Mouse (Mus musculus): ENCODE results near the gene Hal. TPM values are rescaled to one million over a fixed set of nuclear protein-coding genes. Genes with fewer than 3 reads are reported as not detected.

The Hal gene
- under 1 TPM; 0.12 to 0.16 TPM for total RNA-seq (2021)
- long read RNA-seq, experiment 1, full-length matches to known transcripts = 3 of 6 reads
- long read RNA-seq, experiment 1, partial matches to known transcripts = 2 of 6 reads
- long read RNA-seq, experiment 1, other reads (novel, unspliced or antisense) = 1 of 6 reads
- long read RNA-seq, experiment 2 = 0 reads

DNA sequence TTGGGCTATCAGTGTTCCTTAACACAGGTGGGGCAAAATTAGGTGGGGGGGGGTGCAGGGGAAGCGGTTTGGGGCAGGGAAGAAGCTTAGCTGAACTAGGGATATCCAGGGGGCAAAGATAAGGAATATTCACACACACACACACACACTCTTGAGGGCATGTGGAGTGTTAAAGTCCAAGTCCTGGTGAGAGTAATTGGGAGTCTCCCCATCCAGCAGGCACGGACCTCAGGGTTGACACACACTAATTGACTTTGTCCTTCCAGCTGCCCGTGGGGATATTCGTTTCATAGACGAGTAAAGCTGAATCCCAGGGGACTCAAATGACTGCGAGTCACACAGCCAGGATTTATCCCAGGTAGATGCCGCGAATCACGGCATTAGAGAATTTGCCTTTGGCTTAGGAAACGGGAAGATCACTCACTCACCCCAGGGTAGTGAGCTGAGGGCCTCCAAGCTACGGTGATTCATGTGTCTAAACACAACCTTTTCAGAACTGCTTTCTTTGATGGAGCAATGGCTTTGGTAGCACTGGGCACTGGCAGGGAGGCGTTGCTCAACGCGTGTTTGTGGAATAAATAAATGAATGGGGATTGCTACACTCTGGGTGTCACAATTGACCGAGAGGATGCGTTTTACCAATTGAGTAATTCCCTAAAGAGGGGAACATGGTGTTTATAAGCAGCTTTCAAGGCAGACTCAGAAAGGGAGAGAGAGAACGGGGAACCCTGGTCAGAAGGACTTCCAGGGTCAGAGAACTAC lies at the start of gene Hal:
Hal (plus strand) TSS at position 703 of the 762 bp plus-strand sequence.
- DNase-seq (ENCODE audit: low spot score in 2 of 2) = no peak

DNA sequence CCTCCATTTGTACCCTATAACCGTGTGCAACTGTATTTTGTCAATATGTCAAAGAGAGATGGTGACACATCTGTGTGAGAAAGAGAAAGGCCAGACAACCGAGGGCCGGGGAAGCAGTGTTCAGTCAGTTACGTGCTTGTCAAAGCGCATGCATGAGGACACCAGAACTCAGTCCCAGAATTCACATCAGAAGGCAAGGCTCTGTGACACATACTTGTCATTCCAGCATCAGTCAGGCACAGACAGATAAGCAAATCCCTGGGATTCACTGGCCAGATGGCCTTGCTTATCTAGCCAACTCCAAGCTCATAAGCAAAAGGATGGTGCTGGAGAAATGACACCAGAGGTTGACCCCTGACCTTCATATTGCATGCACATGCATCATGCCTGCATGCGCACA lies 47.1 kb upstream of the Hal start:
- no peak for DNase-seq (ENCODE audit: low spot score in 2 of 2)

DNA sequence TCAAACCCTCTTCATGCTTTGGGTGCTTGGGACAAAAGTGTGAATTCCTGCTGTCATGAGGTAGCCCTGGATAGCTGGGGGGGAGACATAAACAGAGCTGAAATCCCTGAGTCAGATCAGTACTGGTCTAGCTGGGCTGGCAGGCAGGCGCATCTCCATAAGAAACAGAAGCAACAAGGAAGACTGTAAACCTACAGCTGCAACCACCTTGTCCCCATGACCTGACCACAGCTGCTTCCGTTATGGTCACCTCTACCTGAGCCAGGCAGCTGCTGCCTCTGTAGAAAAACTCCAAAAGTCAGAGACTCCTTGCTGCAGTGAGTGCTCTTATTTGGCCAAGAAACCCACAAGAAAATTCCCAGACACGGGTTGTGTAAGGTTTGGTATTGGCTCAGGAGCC lies 46.4 kb upstream of the Hal start:
- no peak for DNase-seq (ENCODE audit: low spot score in 2 of 2)

DNA sequence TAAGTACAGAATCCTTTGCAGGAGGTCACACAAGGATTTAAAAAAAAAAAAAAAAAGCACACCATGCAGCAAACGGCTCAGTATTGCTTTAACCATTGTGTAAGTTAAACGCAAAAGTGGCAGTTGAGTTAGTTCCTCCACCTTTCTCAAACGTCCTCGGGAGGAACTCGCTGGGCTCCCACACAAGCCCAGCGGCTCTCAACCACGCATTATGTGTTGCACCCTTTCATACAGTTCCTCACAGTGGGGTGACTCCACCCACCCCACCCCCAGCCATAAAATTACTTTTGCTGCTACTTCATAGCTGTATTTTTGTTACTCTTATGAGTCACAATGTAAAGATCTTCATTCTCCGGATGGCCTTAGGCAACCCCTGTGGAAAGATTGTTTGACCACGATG lies 44.2 kb upstream of the Hal start:
- DNase-seq (ENCODE audit: low spot score in 2 of 2) = no peak

DNA sequence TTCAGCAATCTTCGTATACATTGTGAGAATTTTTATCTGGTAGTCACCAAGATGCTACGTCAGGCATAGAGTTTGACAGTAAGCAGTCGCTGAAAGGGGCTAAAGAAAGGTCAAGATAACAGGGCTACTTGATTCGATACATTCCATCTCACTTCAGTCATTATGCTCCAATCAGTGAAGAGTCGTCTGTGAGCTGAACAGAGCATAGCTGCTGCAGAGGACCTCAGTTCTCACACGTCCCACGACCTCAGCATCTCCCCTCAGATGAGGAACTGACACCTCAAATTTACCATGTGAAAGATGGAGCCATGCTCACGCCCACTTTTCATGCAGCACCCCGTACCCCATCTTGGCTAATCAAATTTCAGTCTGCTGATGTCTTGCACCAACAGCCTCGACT lies 41.2 kb upstream of the Hal start:
- DNase-seq (ENCODE audit: low spot score in 2 of 2) = no peak

DNA sequence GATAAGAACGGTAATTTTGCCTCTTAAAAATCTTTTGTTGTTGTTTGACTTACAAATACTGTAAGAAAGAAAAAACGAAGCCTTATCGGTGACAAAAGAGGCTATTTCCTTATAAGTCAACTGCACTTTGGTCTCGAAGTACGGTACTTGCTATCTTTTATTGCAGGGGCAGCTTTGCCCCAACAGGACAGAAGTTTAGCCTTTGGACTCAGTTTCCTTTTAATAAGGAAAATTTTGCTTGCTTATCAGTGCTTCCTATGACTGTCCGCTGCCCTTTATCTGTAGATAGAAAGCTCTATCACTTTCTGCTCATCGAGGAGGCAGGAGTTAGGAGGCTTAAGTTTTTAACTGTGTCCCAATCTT lies 33.9 kb upstream of the Hal start:
- DNase-seq (ENCODE audit: low spot score in 2 of 2) = no peak

DNA sequence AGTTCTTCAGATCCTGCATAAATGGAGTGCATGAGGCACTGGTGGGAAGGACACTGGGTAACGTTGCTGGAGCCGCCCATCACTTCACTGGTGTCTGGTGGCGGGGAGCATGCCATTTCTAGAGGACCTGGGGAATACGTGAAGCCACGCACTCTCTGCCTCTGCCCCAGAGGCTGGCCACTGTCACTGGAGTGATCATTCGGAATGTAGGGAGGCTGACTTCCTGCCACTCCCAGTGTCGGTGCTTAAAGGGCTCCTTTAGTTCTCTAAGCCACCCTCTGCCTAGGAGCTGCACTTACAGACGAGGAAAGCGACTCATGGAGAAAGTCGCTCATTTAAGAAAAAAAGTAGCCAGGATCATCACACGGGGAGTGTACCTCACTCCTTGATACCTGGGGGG lies 28.5 kb upstream of the Hal start:
- DNase-seq (ENCODE audit: low spot score in 2 of 2) = no peak

DNA sequence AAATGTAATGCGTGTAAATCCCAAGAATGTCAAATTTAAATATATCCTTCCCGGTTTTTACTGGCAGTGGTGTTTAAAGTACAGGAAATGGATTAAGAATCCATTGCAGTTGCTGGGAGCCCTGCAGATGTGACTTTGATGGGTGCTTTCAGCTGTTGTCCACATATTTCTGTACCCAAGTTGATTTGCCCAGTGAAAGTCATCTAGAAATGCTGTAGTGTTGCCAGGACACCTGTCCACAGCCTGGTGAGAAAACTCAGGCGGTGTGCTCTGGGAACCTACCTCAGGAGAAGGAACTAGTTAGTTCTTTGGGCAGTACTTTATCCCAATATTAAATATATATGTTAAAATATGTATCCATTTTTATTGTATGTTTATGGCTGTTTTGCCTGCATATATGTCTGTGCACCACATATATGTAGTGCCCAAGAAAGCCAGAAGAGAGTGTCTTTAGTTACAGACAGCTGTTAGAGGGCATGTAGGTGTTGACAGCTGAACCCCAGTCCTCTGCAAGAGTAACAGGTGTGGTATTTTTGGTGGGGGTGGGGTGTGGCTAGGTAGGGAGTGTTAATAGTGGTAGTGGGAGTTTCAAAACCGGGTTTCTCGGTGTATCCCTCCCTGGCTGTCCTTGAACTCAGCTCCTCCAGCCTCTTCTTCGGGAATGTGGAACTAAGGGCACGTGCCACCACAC lies 25.7 kb upstream of the Hal start:
- DNase-seq (ENCODE audit: low spot score in 2 of 2) = no peak

DNA sequence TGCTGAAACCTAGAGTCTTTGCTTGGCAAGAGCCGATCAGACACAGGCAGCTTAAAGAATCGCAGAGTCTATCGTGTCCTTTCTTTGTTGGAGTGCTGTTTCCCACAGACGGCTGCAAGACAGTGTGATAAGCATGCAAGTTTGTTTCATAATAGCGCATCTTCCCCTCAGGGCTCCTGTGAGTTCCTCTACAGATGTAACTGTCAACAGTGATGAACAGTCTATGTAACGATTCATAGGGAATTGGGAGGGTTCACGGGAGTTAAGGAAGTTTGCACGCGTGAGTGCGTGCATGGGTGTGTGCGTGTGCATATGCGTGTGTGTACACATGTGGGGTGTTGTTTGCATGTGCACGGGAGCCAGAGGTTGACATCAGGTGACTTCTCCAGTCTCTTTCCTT lies 25.0 kb upstream of the Hal start:
- no peak for DNase-seq (ENCODE audit: low spot score in 2 of 2)

DNA sequence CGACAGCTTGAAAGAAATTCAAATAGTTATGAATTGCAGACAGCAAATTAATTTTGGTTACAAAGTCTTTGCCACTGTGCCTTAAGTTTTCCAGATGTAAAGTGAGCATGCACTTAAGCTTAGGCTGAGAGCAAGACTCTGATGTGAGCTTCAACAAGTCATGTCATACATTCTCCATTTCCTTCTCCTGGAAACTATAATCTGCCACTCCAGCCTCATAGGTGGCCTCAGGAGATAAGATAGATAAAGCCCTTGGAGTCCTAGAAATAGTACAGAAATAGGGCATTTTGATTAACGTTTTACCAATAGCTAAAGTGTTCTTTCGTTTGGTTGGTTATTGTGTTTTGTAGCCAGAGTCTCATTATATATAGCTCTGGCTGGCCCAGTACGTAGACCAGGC lies 21.3 kb upstream of the Hal start:
- no peak for DNase-seq (ENCODE audit: low spot score in 2 of 2)

DNA sequence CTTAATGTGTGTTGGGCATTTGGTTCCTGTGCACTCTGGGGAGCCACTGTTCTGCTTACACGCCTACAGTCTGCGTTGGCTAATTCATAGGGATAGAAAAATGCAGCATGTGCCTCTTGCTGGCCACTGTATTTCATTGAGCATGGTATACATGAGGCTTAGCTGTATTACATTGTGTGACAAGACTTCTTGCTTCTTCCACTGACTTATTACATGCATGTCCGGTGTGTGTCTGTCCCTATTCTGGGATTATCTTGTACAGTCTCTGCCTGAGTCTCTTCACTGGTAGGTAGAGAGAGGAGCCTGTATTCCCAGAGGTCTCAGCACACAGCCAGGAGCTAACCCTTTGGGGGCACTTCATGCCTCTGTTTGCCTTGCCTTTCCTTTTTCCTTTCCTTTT lies 20.8 kb upstream of the Hal start:
- DNase-seq (ENCODE audit: low spot score in 2 of 2) = no peak

DNA sequence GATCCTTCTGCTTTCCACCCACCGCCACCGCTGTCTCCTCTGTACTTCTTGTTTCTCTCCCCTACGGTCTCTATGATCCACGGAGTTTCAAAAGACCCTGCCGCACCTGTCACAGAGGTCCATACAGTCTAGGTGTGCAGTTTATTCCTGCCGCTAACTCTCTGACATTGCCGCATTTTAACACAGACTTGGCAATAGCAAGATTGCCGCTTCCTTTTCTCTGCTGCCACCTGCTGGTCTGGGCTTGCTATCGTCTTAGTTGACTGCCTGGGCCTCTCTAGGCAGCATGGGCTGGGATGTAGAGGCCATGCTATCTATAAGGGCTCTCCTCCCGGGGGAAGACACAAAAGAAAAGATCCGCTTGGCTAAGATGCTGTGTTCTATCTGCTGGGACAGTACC lies 17.2 kb upstream of the Hal start:
- peak; percentile 73 to 87 for DNase-seq (ENCODE audit: low spot score in 2 of 2)

DNA sequence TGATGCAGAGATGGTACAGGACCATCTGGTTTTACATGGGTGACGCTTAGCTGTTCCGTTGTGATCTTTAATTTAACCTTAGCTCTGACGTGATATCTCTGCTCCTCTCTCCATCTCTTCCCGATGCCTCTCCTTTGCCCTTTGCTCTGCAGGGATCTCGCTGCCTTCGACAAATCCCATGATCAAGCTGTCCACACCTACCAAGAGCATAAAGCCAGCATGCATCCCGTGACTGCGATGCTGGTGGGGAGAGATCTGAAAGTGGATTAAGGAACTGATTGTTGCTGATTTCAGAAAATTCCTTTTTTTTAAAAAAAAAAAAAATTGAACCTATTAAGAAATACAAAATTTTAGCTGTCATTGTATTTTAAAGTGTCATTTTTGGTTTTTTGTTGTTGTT lies 4.1 kb upstream of the Hal start:
- no peak for DNase-seq (ENCODE audit: low spot score in 2 of 2)

DNA sequence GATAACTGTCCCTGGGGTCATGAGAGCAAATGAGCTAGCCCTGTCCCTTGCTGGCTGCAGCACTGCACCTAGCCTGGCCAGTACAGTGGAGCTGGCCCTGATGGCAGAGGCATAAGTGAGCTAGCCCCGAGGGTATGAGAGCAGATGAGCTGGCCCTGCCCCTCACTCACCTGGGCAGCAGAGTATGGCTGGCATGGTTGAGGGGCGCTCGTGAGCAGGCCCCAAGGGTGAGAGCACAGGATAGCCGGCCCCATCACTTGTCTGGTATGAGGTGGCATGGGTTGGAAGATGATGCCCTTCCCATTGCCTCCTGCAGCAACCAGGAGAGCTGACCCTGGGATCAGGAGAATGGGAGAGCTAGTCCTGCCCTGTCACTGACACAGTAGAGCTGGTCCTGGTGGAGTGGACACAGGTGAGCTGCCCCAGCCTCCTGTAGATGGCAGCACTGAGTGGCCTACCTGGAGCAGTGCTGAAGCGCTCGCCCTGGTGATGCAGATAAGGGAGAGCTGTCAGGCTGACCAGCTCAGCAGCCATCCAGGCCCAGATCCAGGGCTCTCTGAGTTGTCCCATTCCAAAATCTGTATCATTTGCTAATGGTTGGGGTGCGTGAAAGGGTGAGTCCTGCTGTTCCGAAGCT lies 3.4 kb upstream of the Hal start:
- DNase-seq (ENCODE audit: low spot score in 2 of 2) = no peak

DNA sequence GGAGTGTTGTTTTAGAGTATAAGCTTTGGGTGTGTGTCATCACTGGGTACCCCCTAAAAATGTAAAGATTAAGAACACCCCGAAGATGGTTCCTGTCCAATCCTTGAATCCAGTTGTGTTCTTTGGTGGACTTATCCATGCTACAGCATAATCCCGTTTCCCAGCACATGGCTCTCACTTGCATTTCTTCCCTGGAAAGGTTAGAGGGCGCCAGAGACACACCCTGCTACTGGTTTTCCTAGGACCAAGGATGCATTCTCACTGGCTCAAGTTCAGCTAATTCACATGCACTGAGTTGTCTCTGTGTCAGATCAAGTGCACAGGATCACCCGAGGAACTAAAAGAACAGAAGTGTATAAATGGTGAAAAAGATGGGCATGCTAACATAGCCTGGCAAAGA lies 1.9 kb upstream of the Hal start:
- no peak for DNase-seq (ENCODE audit: low spot score in 2 of 2)

DNA sequence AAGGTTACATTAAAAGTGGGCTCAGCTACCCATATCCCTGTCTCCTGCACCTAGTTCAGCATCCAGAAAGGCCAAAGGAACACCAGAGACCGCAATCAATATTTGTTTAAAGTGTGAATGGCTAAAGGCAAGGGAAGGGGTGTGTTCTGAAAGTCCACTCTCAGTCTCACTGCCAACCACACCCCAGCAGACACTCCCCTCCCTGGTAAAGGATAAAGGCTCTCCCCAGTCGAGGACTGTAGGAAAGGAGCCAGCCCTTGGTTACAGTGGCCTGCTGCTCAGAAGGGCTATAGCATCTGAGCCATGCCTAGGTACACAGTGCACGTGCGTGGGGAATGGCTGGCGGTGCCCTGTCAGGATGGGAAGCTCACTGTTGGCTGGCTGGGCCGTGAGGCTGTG lies 259 bp downstream of the Hal start:
- DNase-seq (ENCODE audit: low spot score in 2 of 2) = no peak

DNA sequence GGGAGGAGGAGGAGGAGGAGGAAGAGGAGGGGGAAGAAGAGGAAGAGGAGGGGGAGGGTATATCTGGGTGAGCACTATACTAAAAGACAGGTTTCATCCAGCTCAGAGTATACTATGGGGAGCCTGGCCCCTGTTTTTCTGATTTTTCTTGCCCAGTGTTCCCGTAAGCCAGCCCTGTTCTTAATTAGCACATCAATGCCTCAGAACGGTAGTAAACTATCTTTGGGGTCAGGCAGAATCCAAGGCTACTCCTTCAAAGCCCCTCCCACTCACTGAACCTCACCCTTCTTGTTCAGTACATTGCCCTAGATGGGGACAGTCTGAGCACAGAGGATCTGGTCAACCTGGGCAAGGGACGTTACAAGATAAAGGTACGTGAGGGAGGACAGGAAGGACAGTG lies 1.9 kb downstream of the Hal start:
- DNase-seq (ENCODE audit: low spot score in 2 of 2) = no peak

DNA sequence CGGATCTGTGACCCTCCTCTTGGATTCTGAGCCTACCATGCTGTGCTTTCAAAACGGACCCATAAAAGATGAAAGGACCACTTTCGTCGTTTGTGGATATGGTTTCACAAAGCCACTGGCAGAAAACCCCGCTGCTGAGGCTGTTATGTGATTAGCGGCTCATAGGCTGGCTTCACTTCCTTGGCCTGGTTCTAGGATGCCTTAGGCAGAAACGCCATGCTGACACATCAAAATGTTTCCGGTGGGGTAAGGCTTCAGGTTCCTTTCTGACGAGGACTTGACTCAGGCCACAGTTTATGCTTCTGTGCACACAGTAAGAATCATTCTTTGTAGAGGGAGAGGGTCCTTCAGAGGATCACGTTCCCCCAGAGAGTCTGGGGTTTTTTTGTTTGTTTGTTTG lies 12.3 kb downstream of the Hal start:
- DNase-seq (ENCODE audit: low spot score in 2 of 2) = no peak

DNA sequence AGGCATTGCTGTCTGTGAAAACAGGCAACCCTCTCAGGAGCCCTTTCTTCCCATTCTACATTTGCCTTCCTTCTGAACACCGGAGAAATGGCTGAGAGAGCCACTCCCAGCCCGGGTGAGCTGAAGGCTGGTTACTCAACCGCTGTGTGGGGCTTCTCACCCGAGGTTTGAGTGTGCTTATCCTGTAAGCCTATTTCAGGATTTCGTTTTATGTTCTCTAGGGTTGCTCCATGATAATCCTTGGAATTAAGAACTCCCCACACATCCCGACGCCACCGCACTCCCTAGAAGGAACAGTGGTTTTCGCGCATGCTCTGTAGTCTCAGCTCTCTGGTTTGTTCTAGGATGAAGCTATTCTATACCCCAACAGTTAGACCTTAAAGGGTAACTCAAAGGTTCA lies 12.8 kb downstream of the Hal start:
- no peak for DNase-seq (ENCODE audit: low spot score in 2 of 2)

DNA sequence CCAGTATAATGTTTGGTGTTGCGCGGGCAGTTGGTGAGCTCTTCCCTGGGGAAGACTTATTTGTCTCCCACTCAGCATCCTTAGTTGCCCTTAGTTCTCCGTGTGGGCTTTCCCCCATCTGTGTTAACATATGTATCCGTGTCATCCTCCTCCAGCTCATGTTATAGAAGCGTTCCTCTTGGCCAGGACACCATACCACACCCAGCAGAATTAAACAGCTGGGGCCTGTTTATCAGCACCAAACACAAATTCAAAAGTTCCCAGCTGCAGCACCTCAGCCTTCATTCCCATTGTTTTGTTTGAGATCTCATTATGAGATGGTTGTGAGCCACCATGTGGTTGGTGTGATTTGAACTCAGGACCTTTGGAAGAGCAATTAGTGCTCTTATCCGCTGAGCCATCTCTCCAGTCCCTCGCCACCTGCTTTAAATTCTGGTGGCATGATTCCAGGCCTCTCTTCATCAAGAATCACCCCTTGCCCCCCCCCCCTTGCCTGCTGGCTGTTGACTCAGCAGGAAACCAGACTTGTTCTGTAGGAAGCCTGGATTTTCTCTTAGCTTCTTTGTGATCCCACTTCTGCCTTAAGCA lies 19.9 kb downstream of the Hal start:
- no peak for DNase-seq (ENCODE audit: low spot score in 2 of 2)

DNA sequence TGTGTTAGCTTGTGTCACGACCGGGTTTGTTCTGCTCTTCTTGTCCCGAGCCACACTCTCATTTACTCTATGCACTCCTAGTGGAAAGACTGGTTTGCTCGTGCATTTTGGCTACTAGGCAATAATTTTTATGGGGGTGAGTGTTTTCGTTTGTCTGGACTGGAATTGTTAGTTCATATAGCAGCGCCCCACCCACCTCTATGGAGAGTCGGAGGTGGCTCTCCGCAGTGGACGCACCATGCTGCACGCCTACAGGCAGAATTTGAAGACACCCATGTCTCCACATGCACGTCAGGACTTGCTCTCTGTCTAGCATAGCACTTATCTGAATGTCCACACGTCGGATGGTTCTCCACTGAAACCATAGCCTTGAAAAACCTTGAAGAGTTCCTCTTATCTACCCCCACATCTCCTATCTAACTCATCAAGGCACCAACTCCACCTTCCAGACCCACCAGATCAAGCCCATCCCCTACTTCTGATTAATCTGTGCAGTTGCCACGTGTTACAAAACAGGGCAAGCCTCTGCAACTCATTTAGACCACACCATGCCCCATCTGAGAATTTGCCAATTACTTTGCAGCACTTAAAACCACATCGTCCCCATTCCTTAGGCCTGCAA lies 21.1 kb downstream of the Hal start:
- no peak for DNase-seq (ENCODE audit: low spot score in 2 of 2)

DNA sequence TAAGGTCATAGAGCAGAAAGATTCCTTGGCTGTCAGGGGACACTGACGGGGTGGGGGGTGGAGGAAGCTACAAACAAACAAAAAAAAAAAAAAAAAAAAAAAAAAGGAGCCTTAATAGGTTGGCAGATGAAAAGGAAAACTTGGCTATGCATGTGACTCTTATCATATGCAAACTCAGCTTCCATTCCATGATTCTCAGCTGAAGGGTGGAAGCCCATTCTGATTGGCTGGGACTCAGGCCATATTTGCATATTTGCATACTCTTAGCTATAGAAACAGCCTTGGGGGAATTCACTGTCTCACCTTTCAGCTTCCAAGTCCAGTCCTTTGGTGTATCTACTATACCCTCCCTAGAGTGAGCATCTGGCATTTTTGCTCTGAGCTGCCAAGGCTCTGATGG lies 26.9 kb downstream of the Hal start:
- no peak for DNase-seq (ENCODE audit: low spot score in 2 of 2)
